In the genomic region with DNA sequence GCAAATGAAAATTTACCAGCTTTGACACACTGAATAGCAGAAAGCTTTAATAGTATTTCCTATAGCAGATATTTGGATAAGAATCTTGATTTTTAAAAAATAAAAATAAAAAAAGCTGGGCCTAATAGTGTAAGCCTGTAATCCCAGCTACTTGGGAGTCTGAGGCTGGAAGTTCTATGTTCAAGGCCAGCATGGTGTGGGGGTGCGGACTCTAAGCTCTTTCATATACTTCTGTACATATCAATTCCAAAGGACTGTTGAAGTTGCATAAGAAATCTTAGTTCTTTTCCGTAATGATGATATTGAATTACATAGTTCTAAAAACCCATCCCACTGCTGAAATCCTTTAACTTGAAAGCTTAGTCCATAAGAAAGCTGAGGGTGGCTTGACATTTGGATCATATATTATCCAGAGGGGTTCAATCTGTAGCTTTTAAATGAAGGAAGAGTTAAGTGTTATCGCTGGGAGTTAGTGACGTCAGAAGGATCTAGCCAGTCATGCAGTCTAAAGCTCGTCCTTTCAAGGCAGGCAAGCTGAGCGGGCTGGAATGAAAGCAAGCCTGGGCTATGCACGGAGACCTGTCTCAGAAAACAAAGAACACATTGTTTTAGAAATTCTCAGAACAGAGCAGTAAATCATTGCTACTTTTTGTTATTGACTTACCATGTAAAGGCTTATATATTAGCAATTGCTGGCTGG, we compare ENCODE assay signal across 15 mouse cellular contexts. TPM values are rescaled to one million over a fixed set of nuclear protein-coding genes. Genes with fewer than 3 reads are reported as not detected.
DNase-seq lines count a peak whose midpoint lies in the region; ATAC-seq and TF ChIP-seq lines count a peak whose summit lies in the region.
"Had no signal": no experiment of that assay in that cellular context is flagged by ENCODE, and none has a peak within 500 bp of the region (broad histone marks: within the 10 kb centered on the region; RNA-seq: fewer than 3 reads in every experiment).

No protein-coding gene starts in this region.

- peak; percentile 53; the same call in 1 of the 2 replicates for ATAC-seq in forebrain, embryonic 13.5 days
- no peak; the same call in 1 of the 2 replicates for ATAC-seq in forebrain, embryonic 12.5 days (ENCODE audit: low FRiP score)
- ATAC-seq in limb, embryonic 14.5 days (ENCODE audit: low FRiP score, low read depth): no peak
- no peak for ATAC-seq in heart, embryonic 12.5 days (ENCODE audit: insufficient number of reproducible peaks, low FRiP score)
- ATAC-seq: midbrain, embryonic 16.5 days had no signal

- H3K9ac ChIP-seq in forebrain, embryonic 13.5 days: no peak overlapping the region
- H3K9ac ChIP-seq in forebrain, embryonic 12.5 days: no peak overlapping the region
- H3K9ac ChIP-seq in limb, embryonic 14.5 days (ENCODE audit: low read depth, low read length, severe bottlenecking): no peak overlapping the region
- no peak overlapping the region for H3K9ac ChIP-seq in heart, embryonic 12.5 days
- H3K9ac ChIP-seq: hindbrain, embryonic 15.5 days had no signal

- no peak overlapping the region for H3K4me3 ChIP-seq in forebrain, embryonic 13.5 days
- no peak overlapping the region for H3K4me3 ChIP-seq in forebrain, embryonic 12.5 days (replicated peaks)
- no peak overlapping the region for H3K4me3 ChIP-seq in limb, embryonic 14.5 days (replicated peaks; ENCODE audit: low read length)
- no peak overlapping the region for H3K4me3 ChIP-seq in heart, embryonic 12.5 days
- H3K4me3 ChIP-seq: hindbrain, embryonic 15.5 days had no signal

- no peak for TF ChIP-seq POLR2A in limb, embryonic 14.5 days (IDR thresholded peaks at IDR 0.05; ENCODE audit: borderline replicate concordance, extremely low read depth, insufficient read depth, insufficient read length)

- H3K4me2 ChIP-seq in forebrain, embryonic 13.5 days: no peak overlapping the region
- no peak overlapping the region for H3K4me2 ChIP-seq in forebrain, embryonic 12.5 days
- H3K4me2 ChIP-seq in limb, embryonic 14.5 days (replicated peaks; ENCODE audit: low read depth, low read length, severe bottlenecking): no peak overlapping the region
- H3K4me2 ChIP-seq in heart, embryonic 12.5 days: no peak overlapping the region
- H3K4me2 ChIP-seq: hindbrain, embryonic 15.5 days had no signal

- peak overlapping the region; percentile 8; the same call in 1 of the 2 replicates for H3K27ac ChIP-seq in forebrain, embryonic 13.5 days
- H3K27ac ChIP-seq in forebrain, embryonic 12.5 days: no peak overlapping the region
- H3K27ac ChIP-seq in limb, embryonic 14.5 days (replicated peaks; ENCODE audit: low read depth, low read length): no peak overlapping the region
- H3K27ac ChIP-seq in heart, embryonic 12.5 days (ENCODE audit: poor library complexity, severe bottlenecking): no peak overlapping the region
- H3K27ac ChIP-seq: hindbrain, embryonic 15.5 days had no signal

- WGBS in forebrain, embryonic 13.5 days: 36% methylated on average over 7 of the region's 7 CpGs
- 33% methylated on average over 7 of the region's 7 CpGs for WGBS in forebrain, embryonic 12.5 days
- 51% methylated on average over 7 of the region's 7 CpGs for WGBS in limb, embryonic 14.5 days
- WGBS in heart, embryonic 12.5 days: 59% methylated on average over 7 of the region's 7 CpGs

- no peaks in the 10 kb centered on the region for H3K9me3 ChIP-seq in forebrain, embryonic 13.5 days (replicated peaks)
- no peaks in the 10 kb centered on the region for H3K9me3 ChIP-seq in forebrain, embryonic 12.5 days
- H3K9me3 ChIP-seq in limb, embryonic 14.5 days (ENCODE audit: control insufficient read depth, low read length): no peaks in the 10 kb centered on the region
- H3K9me3 ChIP-seq in heart, embryonic 12.5 days (replicated peaks): no peaks in the 10 kb centered on the region
- H3K9me3 ChIP-seq: hindbrain, embryonic 15.5 days had no signal

- DNase-seq in embryo, embryonic 10.5 days (ENCODE audit: low spot score): peak; percentile 45
- peak; percentile 31 for DNase-seq in induced T-regulatory cell, adult 2 months (ENCODE audit: low read depth)
- DNase-seq in limb, embryonic 14.5 days (ENCODE audit: low spot score): peak; percentile 32
- DNase-seq in adrenal gland, postnatal 14 days: no peak
- no peak for DNase-seq in urinary bladder, postnatal 14 days (ENCODE audit: low spot score)
- DNase-seq: lung, adult 18-20 months; thymus, postnatal 25 days had no signal

- 0 out of 2 replicates have a peak, but pooled peaks cover 6% of the 10 kb centered on the region for H3K4me1 ChIP-seq in forebrain, embryonic 13.5 days
- H3K4me1 ChIP-seq in forebrain, embryonic 12.5 days: no peaks in the 10 kb centered on the region; the same call in none of the 2 replicates
- peaks cover 7% of the 10 kb centered on the region; the same call in 1 of the 2 replicates for H3K4me1 ChIP-seq in limb, embryonic 14.5 days (ENCODE audit: control insufficient read depth, insufficient read depth, low read length)
- H3K4me1 ChIP-seq in heart, embryonic 12.5 days (replicated peaks): 0 out of 2 replicates have a peak, but pooled peaks cover 8% of the 10 kb centered on the region
- H3K4me1 ChIP-seq: hindbrain, embryonic 15.5 days had no signal

- H3K36me3 ChIP-seq in forebrain, embryonic 13.5 days (ENCODE audit: poor library complexity, severe bottlenecking): peaks cover 70% of the 10 kb centered on the region
- H3K36me3 ChIP-seq in forebrain, embryonic 12.5 days (replicated peaks): peaks cover 52% of the 10 kb centered on the region
- peaks cover 75% of the 10 kb centered on the region for H3K36me3 ChIP-seq in limb, embryonic 14.5 days (ENCODE audit: control insufficient read depth, insufficient read depth, low read length)
- H3K36me3 ChIP-seq in heart, embryonic 12.5 days: peaks cover 27% of the 10 kb centered on the region

- no peaks in the 10 kb centered on the region for H3K27me3 ChIP-seq in forebrain, embryonic 13.5 days
- no peaks in the 10 kb centered on the region for H3K27me3 ChIP-seq in forebrain, embryonic 12.5 days
- H3K27me3 ChIP-seq in limb, embryonic 14.5 days (ENCODE audit: control insufficient read depth, insufficient read depth, low read length): no peaks in the 10 kb centered on the region
- no peaks in the 10 kb centered on the region for H3K27me3 ChIP-seq in heart, embryonic 12.5 days (replicated peaks)
- H3K27me3 ChIP-seq: hindbrain, embryonic 15.5 days had no signal

RNA-seq across cellular contexts. Expression of gene Gm1113, which starts 24.9 kb away (rescaled TPM):
- not detected in 2 replicates for polyA plus RNA-seq in forebrain, embryonic 13.5 days (2015; fragmentation: Nextera tagmentation; extraction: Ambion mirVana)
- polyA plus RNA-seq in forebrain, embryonic 12.5 days (2016; fragmentation: Nextera tagmentation; extraction: Ambion mirVana): not detected in 2 replicates
- polyA plus RNA-seq in limb, embryonic 14.5 days (2012; rRNA removed): not detected in 2 replicates
- polyA plus RNA-seq in limb, embryonic 14.5 days (2014; fragmentation: Nextera tagmentation; extraction: Ambion mirVana): not detected in 2 replicates
- not detected in 2 replicates for total RNA-seq in adrenal gland, postnatal 14 days (2021)
- polyA plus RNA-seq in heart, embryonic 12.5 days (2016; fragmentation: Nextera tagmentation; extraction: Ambion mirVana): not detected in 2 replicates
- total RNA-seq: granulocyte monocyte progenitor cell, adult 5-6 weeks; MEL had no signal
- polyA plus RNA-seq: hindbrain, embryonic 15.5 days; midbrain, embryonic 16.5 days; small intestine, adult 2 months had no signal

Comparison
In these comparisons a context has a peak if more than half of its experiments do, and no peak if none do; other contexts are left out.
1. DNase-seq: peak in embryo, embryonic 10.5 days (single experiment), induced T-regulatory cell, adult 2 months (single experiment) and limb, embryonic 14.5 days (single experiment); none in adrenal gland, postnatal 14 days (single experiment) and urinary bladder, postnatal 14 days (single experiment).